Mouse (Mus musculus): ENCODE results near the gene Olfr1186.
"Not testable (repeated sequence)": the region's sequence is repeated elsewhere in the genome, so short reads cannot be mapped to it uniquely, and the experiment has no call there.

The Olfr1186 gene

GRCm38 (mm10) chr2:88518251-88518650 lies at the start of gene Olfr1186:
Gene Olfr1186, plus strand, starts transcription at chr2:88518551.
- in situ Hi-C loops (cut with MboI; ENCODE audit: low sequenced_read_pairs) = no loop called here

- in situ Hi-C loops (cut with MboI; ENCODE audit: low sequenced_read_pairs) = no loop called here
These were observed 35.1 kb upstream of the Olfr1186 start, which contains the start of gene Olfr1184 for GRCm38 (mm10) chr2:88483298-88483697. Gene Olfr1184, plus strand, starts transcription at chr2:88483598.

GRCm38 (mm10) chr2:88493020-88493419 lies 25.3 kb upstream of the Olfr1186 start, which contains the start of gene Olfr1185-ps1:
Gene Olfr1185-ps1, plus strand, starts transcription at chr2:88493320.
- in situ Hi-C loops (cut with MboI; ENCODE audit: low sequenced_read_pairs) = no loop called here

GRCm38 (mm10) chr2:88525720-88526119 lies 7.4 kb downstream of the Olfr1186 start:
- in situ Hi-C loops (cut with MboI; ENCODE audit: low sequenced_read_pairs) = no loop called here

- in situ Hi-C loops (cut with MboI; ENCODE audit: low sequenced_read_pairs) = no loop called here
These were observed 38.3 kb downstream of the Olfr1186 start, which contains the start of gene Olfr1188 for GRCm38 (mm10) chr2:88556635-88557034. Gene Olfr1188, plus strand, starts transcription at chr2:88556935.

- in situ Hi-C loops (cut with MboI; ENCODE audit: low sequenced_read_pairs) = not testable (repeated sequence)
These were observed 54.3 kb downstream of the Olfr1186 start for GRCm38 (mm10) chr2:88572696-88573095.

Data from CH12F3 (cell line).